Mouse (Mus musculus) lung, postnatal 4 days (tissue): ENCODE data around the gene Vamp2.

Source experiments
- DNase-seq, 2 experiments: peaks; one replicate each; pipeline ENCODE4 v3.0.0; 2021

Gene Vamp2

DNA sequence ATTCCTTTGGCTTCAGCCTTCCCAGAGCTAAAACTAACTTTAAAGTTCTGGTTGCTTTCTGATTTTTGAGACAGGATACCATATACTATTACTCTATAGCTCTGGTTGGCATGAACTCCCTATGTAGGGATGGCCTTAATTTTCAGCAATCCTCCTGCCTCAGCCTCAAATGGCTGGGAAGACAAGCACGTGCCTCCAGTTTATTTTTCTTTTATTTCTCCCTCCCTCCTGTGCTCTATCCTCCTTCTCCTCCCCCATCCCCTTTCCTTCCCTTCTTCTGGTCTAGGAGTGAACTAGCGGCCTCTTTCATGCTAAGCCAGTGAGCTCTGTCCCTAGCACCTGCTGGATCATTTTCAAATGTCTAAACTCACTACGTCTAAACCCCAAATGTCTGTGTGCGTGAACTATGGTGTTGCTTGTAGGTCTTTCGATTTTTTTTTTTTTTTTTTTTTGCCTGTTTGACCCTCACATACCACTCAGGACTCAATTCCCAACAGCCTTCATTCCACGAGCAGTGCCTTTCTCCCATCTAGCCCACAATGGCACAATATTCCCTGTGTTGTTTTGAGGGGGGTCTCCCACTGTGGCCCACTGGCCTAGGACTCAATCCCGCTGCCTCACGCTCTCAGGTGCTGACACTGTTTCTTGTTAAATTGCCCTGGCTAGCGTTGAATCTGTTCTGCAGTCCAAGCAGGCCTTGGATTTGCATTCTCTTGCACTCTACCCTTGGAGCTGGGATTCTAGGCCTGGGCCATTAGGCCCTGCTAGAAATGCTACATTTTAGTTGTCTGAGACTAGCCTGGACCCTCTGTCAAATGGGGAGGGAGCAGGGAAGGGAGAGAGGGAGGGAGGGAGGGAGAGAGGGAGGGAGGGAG is 23.8 kb upstream of the Vamp2 start:
- DNase-seq: no peak

DNA sequence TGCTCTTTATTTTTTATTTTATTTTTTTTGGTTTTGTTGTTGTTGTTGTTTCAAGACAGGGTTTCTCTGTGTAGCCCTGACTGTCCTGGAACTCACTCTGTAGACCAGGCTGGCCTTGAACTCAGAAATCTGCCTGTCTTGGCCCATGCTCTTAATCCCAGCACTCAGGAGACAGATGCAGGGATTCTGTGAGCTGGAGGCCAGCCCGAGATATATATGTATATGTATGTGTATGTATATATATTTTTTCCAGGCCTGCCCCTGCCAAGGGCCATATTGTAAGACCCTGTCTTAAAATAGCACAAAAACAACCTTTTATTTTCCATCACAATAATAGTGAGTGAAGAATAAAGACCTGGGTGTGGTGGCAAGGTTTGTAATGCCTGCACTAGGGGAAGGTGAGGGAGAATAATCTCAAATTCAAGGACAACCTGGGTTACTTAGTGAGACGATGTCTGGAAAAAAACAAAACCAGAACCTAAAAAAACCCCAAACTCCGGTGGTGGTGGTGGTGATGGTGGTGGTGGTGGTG is 22.8 kb upstream of the Vamp2 start:
- no peak for DNase-seq

- peak; percentile 30 to 54 for DNase-seq
Observed at GRCm38 (mm10) chr11:69066163-69066861, 22.0 kb upstream of the Vamp2 start.

DNA sequence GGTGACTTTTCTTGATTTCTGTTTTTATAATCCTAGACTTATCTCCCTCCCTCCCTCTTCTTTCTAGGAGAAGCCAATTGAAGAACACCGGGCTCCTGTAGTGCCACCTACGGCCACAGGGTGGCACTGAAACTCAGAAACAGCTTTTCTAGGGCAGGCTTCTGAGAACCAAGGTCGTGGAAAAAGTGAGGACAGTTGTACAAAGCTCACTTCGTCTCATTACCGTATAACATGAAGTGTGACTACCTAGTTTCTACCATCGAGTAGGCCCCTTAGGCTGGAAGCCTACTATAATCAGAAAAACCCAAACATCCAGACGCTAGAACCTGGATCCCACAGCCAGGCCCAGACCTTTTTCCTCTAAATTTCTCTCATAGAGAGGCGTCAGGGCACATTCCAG is 21.3 kb upstream of the Vamp2 start:
- peak; percentile 87 to 91 for DNase-seq

- DNase-seq: peak; percentile 18 to 57
Observed at GRCm38 (mm10) chr11:69067601-69068000, 20.7 kb upstream of the Vamp2 start.

GRCm38 (mm10) chr11:69070093-69070492 is 18.2 kb upstream of the Vamp2 start:
- DNase-seq: no peak

GRCm38 (mm10) chr11:69070590-69071222 is 17.6 kb upstream of the Vamp2 start, which contains the start of gene Tmem107:
Gene Tmem107, plus strand, starts transcription at chr11:69070806.
- peak; percentile 95 to 96 for DNase-seq

- no peak for DNase-seq
Observed at GRCm38 (mm10) chr11:69071262-69071661, 17.0 kb upstream of the Vamp2 start.

DNA sequence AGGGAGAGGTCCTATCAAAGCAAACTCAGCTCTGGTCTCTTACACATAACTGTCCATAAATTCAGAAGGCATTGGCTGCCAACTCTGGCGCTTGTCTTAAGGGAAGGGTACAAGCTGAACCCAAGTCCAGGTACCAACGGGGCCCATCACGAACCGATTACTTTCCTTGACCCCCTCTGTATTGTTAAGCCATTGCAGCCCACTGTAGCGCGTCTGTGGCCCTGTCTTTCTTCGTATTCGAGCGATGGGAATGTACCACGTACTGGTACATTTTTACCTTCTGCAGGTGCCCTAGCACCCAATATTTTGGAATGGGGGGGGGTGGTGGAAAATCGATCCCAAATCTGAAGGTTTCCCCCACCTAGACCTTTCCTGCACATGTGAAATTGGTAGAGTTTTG is 16.1 kb upstream of the Vamp2 start:
- DNase-seq: no peak

DNA sequence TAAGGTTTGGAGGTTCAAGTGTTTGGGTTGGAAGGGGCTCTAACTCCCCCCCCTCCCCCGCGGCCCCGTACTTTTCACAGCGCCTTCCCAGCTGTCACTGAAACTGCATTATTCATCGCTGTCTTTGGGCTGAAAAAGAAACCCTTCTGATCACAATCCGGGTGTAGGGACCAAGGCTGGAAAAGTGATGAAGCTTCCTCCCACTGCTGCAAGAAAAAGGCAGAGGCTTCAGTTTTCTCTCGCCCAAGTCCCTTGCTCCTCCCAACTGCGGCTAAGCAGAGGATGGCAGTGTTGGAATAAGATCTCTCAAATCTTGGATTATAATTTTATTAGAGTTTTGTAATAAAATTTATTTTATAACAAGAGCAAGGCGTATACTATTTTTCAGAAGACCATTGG is 15.6 kb upstream of the Vamp2 start:
- DNase-seq: no peak

DNA sequence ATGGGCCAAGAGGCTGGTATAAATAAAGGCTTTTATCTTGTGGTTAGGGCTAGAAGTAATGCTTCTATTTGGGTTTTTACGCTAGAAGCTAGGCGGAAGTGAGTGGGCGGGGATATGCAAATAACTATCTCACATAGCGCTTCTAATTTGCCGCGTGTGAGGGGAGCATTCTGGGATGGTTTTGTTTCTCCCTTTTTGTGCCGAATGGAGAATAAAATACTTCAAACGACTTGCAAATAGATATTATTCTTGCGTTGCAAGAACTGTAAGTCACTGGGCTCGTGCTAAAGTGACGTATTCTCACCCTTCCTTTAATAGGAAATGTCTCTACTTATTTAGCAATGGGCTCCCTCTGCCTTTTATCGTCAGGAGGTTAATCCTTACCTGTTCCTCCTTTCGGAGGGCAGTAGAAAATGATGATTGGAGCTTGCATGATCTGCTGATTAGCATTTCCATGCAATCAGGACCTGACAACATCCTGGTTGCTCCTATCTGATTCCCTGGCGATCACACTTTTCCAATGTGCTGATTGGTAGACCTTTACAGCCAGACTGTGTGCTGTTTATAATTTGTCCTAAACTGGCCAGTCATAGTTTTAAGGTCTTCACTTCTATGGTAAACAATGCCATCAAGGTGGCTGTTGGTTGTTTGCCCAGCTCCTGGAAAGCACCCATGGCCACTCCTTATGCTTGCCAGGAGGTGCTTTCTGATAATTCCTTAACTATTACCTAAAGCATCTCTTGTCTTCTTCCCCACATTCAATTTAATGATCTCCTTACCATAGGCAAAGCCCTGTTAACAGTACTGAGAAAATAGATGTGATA is 15.0 kb upstream of the Vamp2 start:
- peak; percentile 76 to 86 for DNase-seq

DNA sequence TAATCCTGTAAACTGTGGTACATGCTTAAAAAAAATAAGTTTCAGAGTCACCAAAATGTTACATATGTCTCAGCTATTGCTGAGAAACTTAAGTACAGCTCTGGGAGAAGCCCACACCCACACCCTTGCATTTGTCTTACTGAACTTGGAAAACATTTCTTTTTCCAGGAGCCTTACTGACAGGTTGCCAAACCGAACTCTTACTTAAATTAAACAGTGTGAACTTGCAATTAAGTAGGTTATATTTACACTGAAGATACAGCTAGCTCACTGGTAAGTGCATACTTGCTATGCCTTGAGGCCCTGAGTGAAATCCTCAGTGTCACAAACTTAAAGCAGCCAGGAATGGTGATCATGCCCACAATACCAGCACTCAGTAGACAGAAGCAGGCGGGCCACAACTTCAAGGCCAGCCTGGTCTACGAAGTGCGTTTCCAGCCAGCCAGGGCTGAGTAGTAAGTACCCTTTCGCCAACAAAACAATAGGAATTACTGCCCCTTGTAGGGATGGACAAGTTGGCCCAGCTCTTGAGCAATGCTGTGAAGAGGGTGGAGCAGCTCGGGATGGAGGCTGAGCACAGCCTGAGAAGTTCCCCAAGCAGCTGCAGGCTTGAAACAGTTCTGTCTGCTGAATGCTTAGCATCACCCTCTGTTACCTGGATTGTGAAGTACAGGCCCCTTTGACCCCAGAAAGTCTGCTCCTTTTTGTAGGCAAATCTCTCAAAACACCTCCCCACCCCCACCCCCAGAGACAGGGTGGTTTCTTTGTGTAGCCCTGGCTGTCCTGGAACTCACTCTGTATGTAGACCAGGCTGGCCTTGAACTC is 14.1 kb upstream of the Vamp2 start:
- no peak for DNase-seq

- no peak for DNase-seq
Observed at GRCm38 (mm10) chr11:69074776-69075069, 13.6 kb upstream of the Vamp2 start.

DNA sequence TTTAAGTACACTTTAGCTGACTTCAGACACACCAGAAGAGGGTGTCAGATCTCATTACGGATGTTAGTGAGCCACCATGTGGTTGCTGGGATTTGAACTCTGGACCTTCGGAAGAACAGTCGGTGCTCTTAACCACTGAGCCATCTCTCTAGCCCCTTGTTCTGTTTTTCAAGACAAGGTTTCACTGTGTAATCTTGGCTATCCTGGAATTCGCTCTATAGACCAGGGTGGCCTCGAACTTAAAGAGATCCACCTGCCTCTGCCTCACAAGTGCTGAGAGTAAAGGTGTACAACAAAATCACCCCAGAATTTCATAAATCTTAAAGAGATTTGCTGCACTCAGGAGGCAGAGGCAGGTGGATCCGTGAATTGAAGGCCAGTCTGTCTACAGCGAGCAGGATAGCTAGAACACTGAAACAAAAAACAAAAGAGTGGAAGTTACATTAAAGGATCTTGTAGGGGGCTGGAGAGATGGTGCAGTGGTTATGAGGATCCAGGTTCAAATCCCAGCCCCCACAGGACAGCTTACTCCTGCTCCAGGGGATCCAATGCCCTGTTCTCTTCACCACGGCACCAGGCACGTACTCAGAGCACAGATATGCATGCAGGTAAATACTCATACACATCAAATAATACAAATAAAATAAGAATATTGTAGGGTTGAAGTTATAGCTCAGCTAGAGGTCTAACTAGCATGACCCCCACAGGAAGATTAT is 12.4 kb upstream of the Vamp2 start:
- peak in 1 of 2 experiments; percentile 6 for DNase-seq

DNA sequence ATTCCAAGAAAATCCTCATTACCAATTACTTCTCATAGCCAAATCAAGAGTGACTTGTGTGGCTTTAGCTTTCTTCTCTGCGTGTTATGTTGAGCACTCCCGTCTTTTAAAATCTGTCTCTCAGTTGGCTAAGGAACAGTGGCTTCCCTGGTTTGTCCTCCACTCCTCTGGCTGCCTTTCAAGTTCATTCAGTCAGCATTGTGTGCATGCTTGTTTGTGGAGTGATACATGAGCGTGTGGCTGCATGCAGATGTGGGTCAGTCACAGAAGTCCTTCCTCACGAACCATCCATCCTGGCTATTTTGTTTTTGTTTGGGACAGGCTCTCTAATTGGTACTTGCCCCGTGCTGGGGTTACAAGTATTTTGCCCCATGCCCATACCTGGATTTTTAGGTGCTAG is 11.7 kb upstream of the Vamp2 start:
- DNase-seq: no peak

DNA sequence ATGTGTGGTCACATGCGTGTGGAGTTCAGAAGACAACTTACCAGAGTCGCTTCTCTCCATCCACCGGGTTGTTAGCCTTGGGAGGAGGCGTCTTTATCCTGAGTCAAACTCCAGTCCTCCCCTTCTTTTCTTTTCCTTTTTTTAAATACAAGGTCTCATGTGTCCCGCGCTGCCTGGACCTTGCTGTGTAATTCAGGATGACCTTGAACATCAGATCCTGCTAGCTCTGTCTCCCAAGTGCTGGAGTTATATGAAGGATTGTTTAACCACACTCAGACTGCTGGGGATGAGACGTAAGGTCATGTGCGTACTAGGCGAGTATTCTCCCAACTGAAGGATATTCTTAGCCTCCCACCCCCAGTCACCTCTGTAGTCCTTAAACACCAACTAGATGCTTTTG is 11.0 kb upstream of the Vamp2 start:
- no peak for DNase-seq

GRCm38 (mm10) chr11:69078041-69078440 is 10.2 kb upstream of the Vamp2 start:
- no peak for DNase-seq

GRCm38 (mm10) chr11:69078805-69079438 is 9.4 kb upstream of the Vamp2 start:
- DNase-seq: peak; percentile 39

- DNase-seq: peak in 1 of 2 experiments; percentile 15
Observed at GRCm38 (mm10) chr11:69080102-69080854, 8.0 kb upstream of the Vamp2 start.

DNA sequence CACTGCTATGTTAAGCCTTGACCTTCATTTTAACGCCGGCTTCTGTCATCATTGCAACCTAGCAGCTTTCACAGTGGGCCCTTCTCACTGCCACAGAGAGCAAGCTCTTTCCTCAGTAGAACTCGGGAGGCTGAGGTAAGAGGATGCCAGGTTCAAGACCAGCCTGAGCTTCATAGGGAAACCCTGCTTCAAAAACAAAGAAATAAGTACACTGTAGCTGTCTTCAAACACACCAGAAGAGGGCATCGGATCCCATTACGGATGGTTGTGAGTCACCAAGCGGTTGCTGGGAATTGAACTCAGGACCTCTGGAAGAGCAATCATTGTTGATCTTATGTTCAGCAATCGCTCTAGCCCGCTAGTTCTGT is 7.5 kb upstream of the Vamp2 start:
- DNase-seq: no peak
